In genomic region chr12:86686551-86687330, GRCm38 (mm10) we compare ENCODE assay signal across 9 mouse cellular contexts. TPM values are rescaled to one million over a fixed set of nuclear protein-coding genes. Genes with fewer than 3 reads are reported as not detected.
DNase-seq lines count a peak whose midpoint lies in the region; ATAC-seq and TF ChIP-seq lines count a peak whose summit lies in the region.
"Had no signal": no experiment of that assay in that cellular context is flagged by ENCODE, and none has a peak within 500 bp of the region (broad histone marks: within the 10 kb centered on the region; RNA-seq: fewer than 3 reads in every experiment).

No protein-coding gene starts in this region.

- H3K27me3 ChIP-seq in G1E (ENCODE audit: insufficient read depth, low read length): peaks cover 16% of the 10 kb centered on the region; the same call in 1 of the 2 replicates

- no peaks in the 10 kb centered on the region for H3K9me3 ChIP-seq in G1E (replicated peaks)

- TF ChIP-seq CTCF in left cerebral cortex, adult 2 months (IDR thresholded peaks at IDR 0.05): no peak
- TF ChIP-seq CTCF in G1E (IDR thresholded peaks at IDR 0.05; ENCODE audit: low read depth, low read length): no peak

- H3K4me3 ChIP-seq in left cerebral cortex, adult 2 months: no peak overlapping the region
- no peak overlapping the region for H3K4me3 ChIP-seq in G1E (ENCODE audit: low read depth, low read length)

- intact Hi-C loops in left cerebral cortex, adult 2 months (cut with DNase I): no loop called here

- H3K27ac ChIP-seq in left cerebral cortex, adult 2 months: peak overlapping the region; percentile 50

- ATAC-seq in G1E (ENCODE audit: extremely low read depth, insufficient number of reproducible peaks, low FRiP score, poor library complexity, severe bottlenecking): no peak

- peak; percentile 81 for DNase-seq in cerebellum, adult 11-12 months
- DNase-seq in cerebellum, adult 11 months: no peak
- DNase-seq in left cerebral cortex, adult 2 months (ENCODE audit: extremely low spot score in 1 of 2, low spot score in 2 of 2): no peak
- no peak for DNase-seq in left cerebral cortex, adult 11 months (ENCODE audit: low spot score)
- DNase-seq in G1E (ENCODE audit: low spot score): peak; percentile 62
- DNase-seq in induced T-regulatory cell, adult 2 months (ENCODE audit: low read depth): peak; percentile 71
- DNase-seq in adrenal gland, adult 18-20 months (ENCODE audit: low spot score in 2 of 2): no peak
- DNase-seq in urinary bladder, postnatal 36 days (ENCODE audit: low spot score in 2 of 2): no peak
- DNase-seq: kidney, postnatal 10 days had no signal

- H3K4me1 ChIP-seq in G1E (ENCODE audit: insufficient read depth, low read depth, low read length): peaks cover 18% of the 10 kb centered on the region

- H3K36me3 ChIP-seq in G1E (replicated peaks): no peaks in the 10 kb centered on the region

RNA-seq across cellular contexts. Expression of gene Vash1, which starts 8.2 kb away (rescaled TPM):
- 10 to 100 TPM; 34.6 to 36.6 TPM for total RNA-seq in left cerebral cortex, adult 2 months (2021)
- total RNA-seq in G1E (2014; fragmentation: Nextera tagmentation) (not detected in 2 replicates), G1E (2017) (not detected in 2 replicates)
- 0.02 TPM in 1 of 2 replicates, not detected in the other for polyA plus RNA-seq in G1E (2012)
- 1 to 10 TPM; 2.2 to 4.8 TPM for total RNA-seq in adrenal gland, adult 18-20 months (2021)

RNA-seq across cellular contexts. Expression of gene Angel1, which starts 39.5 kb away (rescaled TPM):
- 1 to 10 TPM; 6.5 TPM for total RNA-seq in left cerebral cortex, adult 2 months (2021)
- total RNA-seq in G1E (2014; fragmentation: Nextera tagmentation) (8.5 and 9.1 TPM in 2 replicates), G1E (2017) (1.8 and 2.9 TPM in 2 replicates)
- polyA plus RNA-seq in G1E (2012): 1.3 and 1.8 TPM in 2 replicates
- total RNA-seq in adrenal gland, adult 18-20 months (2021): 1 to 10 TPM; 2.3 to 2.4 TPM

RNA-seq across cellular contexts. Expression of gene Lrrc74a, which starts 47.4 kb away (rescaled TPM):
- not detected for total RNA-seq in left cerebral cortex, adult 2 months (2021)
- not detected in 2 replicates for total RNA-seq in G1E (2014; fragmentation: Nextera tagmentation)
- 0.05 TPM in 1 of 2 replicates, not detected in the other for total RNA-seq in G1E (2017)
- not detected in 2 replicates for polyA plus RNA-seq in G1E (2012)
- not detected for total RNA-seq in adrenal gland, adult 18-20 months (2021)

Comparison
In these comparisons a context has a peak if more than half of its experiments do, and no peak if none do; other contexts are left out.
1. DNase-seq: peak in cerebellum, adult 11-12 months (single experiment), G1E (single experiment) and induced T-regulatory cell, adult 2 months (single experiment); none in cerebellum, adult 11 months (single experiment), left cerebral cortex, adult 2 months (0 of 2), left cerebral cortex, adult 11 months (single experiment), adrenal gland, adult 18-20 months (0 of 2) and urinary bladder, postnatal 36 days (0 of 2).
2. RNA of gene Vash1, which starts 8.2 kb away (total RNA-seq): 34.6 to 36.6 TPM in left cerebral cortex, adult 2 months; 2.2 to 4.8 TPM in adrenal gland, adult 18-20 months and not detected in G1E; every median in the first group is over 4 times any median in the second.